Mouse (Mus musculus) testis, adult 2 months (tissue): ENCODE data around the gene Btbd9. TPM values are rescaled to one million over a fixed set of nuclear protein-coding genes. Genes with fewer than 3 reads are reported as not detected.

Experiments used
- H3K27ac ChIP-seq: fragments of 200-500 bp; 2 replicates; pipeline ENCODE4 v1.5.1; 2012; ENCODE audit warnings: low read depth, low read length; ENCODE audit not compliant: control insufficient read depth, insufficient read depth
- H3K27me3 ChIP-seq: fragments of 200-500 bp; 2 replicates; pipeline ENCODE4 v1.6.1; 2012; ENCODE audit warnings: mild to moderate bottlenecking, low read length, moderate library complexity; ENCODE audit not compliant: control insufficient read depth, insufficient read depth
- H3K36me3 ChIP-seq: fragments of 200-500 bp; 2 replicates; pipeline ENCODE4 v1.6.1; 2012; ENCODE audit warnings: mild to moderate bottlenecking, low read length; ENCODE audit not compliant: control insufficient read depth, insufficient read depth
- H3K4me1 ChIP-seq: fragments of 200-500 bp; 2 replicates; pipeline ENCODE4 v1.6.1; 2012; ENCODE audit warnings: low read length; ENCODE audit not compliant: control insufficient read depth, insufficient read depth
- H3K4me3 ChIP-seq: fragments of 200-500 bp; 2 replicates; pipeline ENCODE4 v1.5.1; 2012; ENCODE audit warnings: low read depth, mild to moderate bottlenecking, low read length, moderate library complexity, mixed read lengths; ENCODE audit not compliant: control insufficient read depth
- CTCF ChIP-seq: fragments of 200-500 bp; IDR thresholded peaks from 2 replicates; pipeline ENCODE4 v1.5.1; 2012; ENCODE audit warnings: low read depth, mild to moderate bottlenecking, inconsistent platforms, low read length, moderate library complexity; ENCODE audit not compliant: control insufficient read depth, insufficient read depth, insufficient replicate concordance
- POLR2A ChIP-seq: fragments of 200-500 bp; IDR thresholded peaks from 2 replicates; pipeline ENCODE4 v1.6.1; 2012; ENCODE audit warnings: low read depth, mild to moderate bottlenecking, inconsistent platforms, low read length, moderate library complexity; ENCODE audit not compliant: control insufficient read depth
- polyA plus RNA-seq: library from polyadenylated mRNA; depleted of rRNA; stranded (reverse); fragments of >200 nt; gene quantifications from 2 replicates; pipeline ENCODE4 v1.2.3, GENCODE M21; 2012

Btbd9 gene
- polyA plus RNA-seq, 1 experiment: 87.1 TPM

DNA sequence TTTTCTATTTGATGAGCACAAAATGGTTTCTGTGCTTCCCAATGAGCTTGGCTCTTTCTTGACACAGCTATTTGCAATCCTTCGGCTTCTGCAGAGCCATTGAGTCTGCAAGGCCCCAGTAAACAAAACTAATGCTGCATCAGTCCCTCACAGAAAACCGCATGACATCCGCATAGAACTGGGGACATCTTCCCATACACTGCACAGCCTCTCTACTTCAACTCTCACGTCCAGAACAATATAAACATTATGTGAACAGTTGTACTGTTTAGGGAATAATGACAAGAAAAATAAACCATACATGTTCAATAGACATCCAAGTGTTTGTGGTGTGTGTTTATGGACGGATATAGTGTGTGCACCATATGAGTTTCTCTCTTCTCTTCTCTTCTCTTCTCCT, 127.7 kb downstream of the Btbd9 start:
- Histone ChIP-seq H3K36me3 (no peaks in the 10 kb centered on the region), H3K4me1 (peaks cover 3% of the 10 kb centered on the region; the same call in 1 of the 2 replicates), H3K27ac (no peak overlapping the region), H3K4me3 (no peak overlapping the region), H3K27me3 (no peaks in the 10 kb centered on the region)
- TF ChIP-seq CTCF (no peak), POLR2A (no peak)

- peak overlapping the region; percentile 42 for H3K4me3 ChIP-seq
- no peak overlapping the region for H3K27ac ChIP-seq
- peaks cover 3% of the 10 kb centered on the region; the same call in 1 of the 2 replicates for H3K4me1 ChIP-seq
- TF ChIP-seq POLR2A: no peak
- H3K27me3 ChIP-seq: no peaks in the 10 kb centered on the region
- H3K36me3 ChIP-seq: no peaks in the 10 kb centered on the region
Observed at GRCm38 (mm10) chr17:30445805-30446441, 130.4 kb downstream of the Btbd9 start.

DNA sequence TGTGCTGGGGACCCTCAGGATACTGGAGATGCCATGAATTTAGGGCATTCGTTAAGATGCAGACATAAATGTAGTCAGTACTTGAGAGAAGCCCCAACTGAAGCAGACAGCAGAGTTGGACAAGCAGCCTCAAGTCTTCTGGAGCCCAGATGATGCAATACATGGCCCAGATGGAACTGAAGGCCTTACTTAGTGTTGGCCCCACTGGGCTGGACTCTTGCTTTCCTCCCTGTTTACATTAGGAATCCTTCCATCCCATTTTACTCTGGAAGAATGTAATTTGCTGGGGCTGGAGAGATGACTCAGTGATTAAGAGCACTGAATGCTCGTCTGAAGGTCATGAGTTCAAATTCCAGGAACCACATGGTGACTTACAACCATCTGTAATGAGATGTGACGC, 136.6 kb downstream of the Btbd9 start:
- Histone ChIP-seq H3K4me3 (no peak overlapping the region), H3K4me1 (no peaks in the 10 kb centered on the region), H3K36me3 (no peaks in the 10 kb centered on the region), H3K27me3 (no peaks in the 10 kb centered on the region), H3K27ac (no peak overlapping the region)
- no peak for TF ChIP-seq CTCF
- no peak for TF ChIP-seq POLR2A

DNA sequence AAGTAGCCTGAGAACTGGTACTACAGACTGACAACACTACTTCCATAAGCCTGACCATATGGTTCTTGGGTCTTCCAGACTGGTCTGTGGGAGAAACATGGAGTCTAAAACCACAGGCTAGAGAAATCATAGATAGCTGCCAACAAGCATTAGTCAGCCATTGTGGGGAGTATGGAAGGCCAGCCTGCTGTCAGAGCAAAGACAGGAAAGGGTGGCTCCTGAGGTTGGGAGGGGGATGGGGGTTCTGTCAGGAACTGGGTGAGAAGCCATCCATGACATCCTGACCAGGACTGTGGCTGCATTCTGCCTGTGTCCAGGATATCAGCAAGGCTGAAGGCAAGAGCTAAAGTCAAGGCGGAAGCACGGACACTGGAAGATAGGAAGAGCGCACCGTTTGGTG, 137.5 kb downstream of the Btbd9 start:
- TF ChIP-seq POLR2A: no peak
- TF ChIP-seq CTCF: no peak
- Histone ChIP-seq H3K27me3 (no peaks in the 10 kb centered on the region), H3K4me3 (no peak overlapping the region), H3K36me3 (no peaks in the 10 kb centered on the region), H3K4me1 (0 out of 2 replicates have a peak, but pooled peaks cover 2% of the 10 kb centered on the region), H3K27ac (no peak overlapping the region)

GRCm38 (mm10) chr17:30436021-30436461, 140.2 kb downstream of the Btbd9 start:
- Histone ChIP-seq H3K27me3 (no peaks in the 10 kb centered on the region), H3K27ac (no peak overlapping the region), H3K4me1 (peaks cover 2% of the 10 kb centered on the region; the same call in 1 of the 2 replicates), H3K4me3 (no peak overlapping the region), H3K36me3 (no peaks in the 10 kb centered on the region)
- TF ChIP-seq POLR2A: no peak
- no peak for TF ChIP-seq CTCF

GRCm38 (mm10) chr17:30435478-30435877, 140.8 kb downstream of the Btbd9 start:
- TF ChIP-seq CTCF (no peak), POLR2A (no peak)
- Histone ChIP-seq H3K4me3 (no peak overlapping the region), H3K4me1 (peaks cover 2% of the 10 kb centered on the region; the same call in 1 of the 2 replicates), H3K27me3 (no peaks in the 10 kb centered on the region), H3K27ac (no peak overlapping the region), H3K36me3 (no peaks in the 10 kb centered on the region)

DNA sequence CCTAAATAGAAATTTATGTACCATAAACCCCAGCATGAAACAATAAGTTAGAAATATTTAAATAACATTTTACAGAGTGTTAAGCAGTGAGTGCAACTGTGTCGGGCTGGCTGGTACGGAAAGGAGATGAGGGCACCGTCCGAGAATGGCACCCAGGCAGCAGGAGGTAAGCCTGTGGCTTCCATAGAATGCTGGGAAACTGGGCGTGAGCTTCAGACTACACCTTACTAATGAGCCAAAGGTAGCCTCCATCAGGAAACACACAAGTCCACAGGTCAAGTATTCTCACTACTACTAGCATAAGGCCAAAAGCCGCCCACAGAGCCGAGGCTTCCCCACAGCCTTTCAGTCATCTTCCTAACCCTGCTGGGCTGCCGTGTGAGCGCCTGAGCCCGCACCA, 144.2 kb downstream of the Btbd9 start:
- no peaks in the 10 kb centered on the region for H3K27me3 ChIP-seq
- TF ChIP-seq POLR2A: no peak
- no peak for TF ChIP-seq CTCF
- H3K36me3 ChIP-seq: no peaks in the 10 kb centered on the region
- H3K4me1 ChIP-seq: peaks cover 2% of the 10 kb centered on the region; the same call in 1 of the 2 replicates
- no peak overlapping the region for H3K4me3 ChIP-seq
- H3K27ac ChIP-seq: no peak overlapping the region
